Mouse (Mus musculus): ENCODE results near the gene Mosmo.
A peak's percentile ranks its signal among the peaks of the same experiment; 100 is the strongest.

DNA sequence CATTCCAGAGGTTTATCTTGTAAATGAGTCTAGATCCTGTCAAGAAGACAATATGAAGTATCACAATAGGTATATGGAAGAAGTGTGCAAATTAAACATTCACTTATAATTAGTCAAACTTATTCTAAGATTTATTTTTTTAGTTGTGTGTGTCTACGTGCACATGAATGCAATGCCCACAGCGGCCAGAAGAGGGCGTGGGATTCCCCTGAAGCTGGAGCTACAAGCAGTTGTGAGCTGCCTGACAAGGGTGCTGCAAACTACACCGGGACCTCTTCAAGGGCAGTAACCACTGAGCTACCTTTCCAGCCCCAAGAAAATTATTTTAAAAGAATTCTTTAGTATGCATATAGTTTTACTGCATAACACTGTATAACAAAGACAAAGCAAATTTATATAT is 13.2 kb downstream of the Mosmo start:
- TF ChIP-seq TAL1 (conservative IDR thresholded peaks at IDR 0.05; ENCODE audit: low read depth, low read length) (no peak), CTCF (IDR thresholded peaks at IDR 0.05; ENCODE audit: low read depth, low read length) (peak; percentile 20; the same call in 1 of the 2 replicates), GATA1 (IDR thresholded peaks at IDR 0.05; ENCODE audit: borderline replicate concordance, low read length) (no peak), POLR2AphosphoS5 (IDR thresholded peaks at IDR 0.05; ENCODE audit: insufficient replicate concordance, low read depth, low read length) (no peak), GATA2 (IDR thresholded peaks at IDR 0.05; ENCODE audit: borderline replicate concordance, low read depth, low read length) (no peak)

Measured in G1E (cell line).